Mouse (Mus musculus) spleen, adult 2 months (tissue): Measurements from ENCODE around the gene Dusp1. TPM values are rescaled to one million over a fixed set of nuclear protein-coding genes. Genes with fewer than 3 reads are reported as not detected.

Experiments used
- DNase-seq, 2 experiments: peaks; one replicate each; pipeline versions ENCODE4 v3.0.0 to v3.0.0-alpha.2; 2012 to 2021; ENCODE audit warnings: low spot score in 2 of 2, low read depth in 1 of 2
- H3K27ac ChIP-seq: fragments of 200-500 bp; 2 replicates; pipeline ENCODE4 v1.5.1; 2012; ENCODE audit warnings: low read length, inconsistent platforms; ENCODE audit not compliant: insufficient read depth
- H3K27me3 ChIP-seq: fragments of 200-500 bp; 2 replicates; pipeline ENCODE4 v1.6.1; 2012; ENCODE audit warnings: mild to moderate bottlenecking, moderate library complexity, low read length, inconsistent platforms; ENCODE audit not compliant: control insufficient read depth, insufficient read depth
- H3K36me3 ChIP-seq: fragments of 200-500 bp; 2 replicates; pipeline ENCODE4 v1.6.1; 2012; ENCODE audit warnings: mild to moderate bottlenecking, low read length, inconsistent platforms; ENCODE audit not compliant: control insufficient read depth, insufficient read depth
- H3K4me1 ChIP-seq: fragments of 200-500 bp; 2 replicates; pipeline ENCODE4 v1.6.1; 2011; ENCODE audit warnings: inconsistent platforms; ENCODE audit not compliant: control insufficient read depth, insufficient read depth, insufficient read length
- H3K4me3 ChIP-seq: fragments of 200-500 bp; 2 replicates; pipeline ENCODE4 v1.5.1; 2011; ENCODE audit warnings: mild to moderate bottlenecking, inconsistent platforms; ENCODE audit not compliant: insufficient read depth, insufficient read length; ENCODE audit errors: extremely low read depth
- CTCF ChIP-seq: fragments of 200-500 bp; IDR thresholded peaks from 2 replicates; pipeline ENCODE4 v1.5.1; 2011; ENCODE audit warnings: mild to moderate bottlenecking, inconsistent platforms; ENCODE audit not compliant: insufficient read depth, insufficient read length, insufficient replicate concordance; ENCODE audit errors: extremely low read depth
- POLR2A ChIP-seq: fragments of 200-500 bp; IDR thresholded peaks from 2 replicates; pipeline ENCODE4 v1.6.1; 2011; ENCODE audit warnings: low read depth, low read length, inconsistent platforms
- WGBS: fragments of 180-500 bp; shearing (Covaris S2); methylation state at CpG from one replicate; pipeline ENCODE4 v1.1.7; 2018; 5-methylcytosine and 5-hydroxymethylcytosine counted together
- polyA plus RNA-seq: library from polyadenylated mRNA; depleted of rRNA; stranded (reverse); fragments of >200 nt; gene quantifications from 2 replicates; pipeline ENCODE4 v1.2.3, GENCODE M21; 2012

Dusp1 gene
- polyA plus RNA-seq, 1 experiment: 44.3 TPM

- TF ChIP-seq CTCF (no peak), POLR2A (no peak)
- Histone ChIP-seq H3K4me3 (no peak overlapping the region), H3K27me3 (no peaks in the 10 kb centered on the region), H3K4me1 (no peaks in the 10 kb centered on the region; the same call in 1 of the 2 replicates), H3K36me3 (peaks cover 1% of the 10 kb centered on the region), H3K27ac (no peak overlapping the region)
- DNase-seq: no peak
- WGBS: 88% methylated on average over 4 of the region's 4 CpGs
Observed at GRCm38 (mm10) chr17:26511256-26511655, 50.7 kb downstream of the Dusp1 start.

- no peak overlapping the region for H3K27ac ChIP-seq
- H3K4me1 ChIP-seq: no peaks in the 10 kb centered on the region; the same call in 1 of the 2 replicates
- no peak overlapping the region for H3K4me3 ChIP-seq
- H3K36me3 ChIP-seq: peaks cover 3% of the 10 kb centered on the region
- WGBS: 87% methylated on average over 15 of the region's 15 CpGs
- DNase-seq: no peak
- TF ChIP-seq CTCF: no peak
- TF ChIP-seq POLR2A: no peak
- H3K27me3 ChIP-seq: no peaks in the 10 kb centered on the region
Observed at GRCm38 (mm10) chr17:26510146-26511045, 51.5 kb downstream of the Dusp1 start.

DNA sequence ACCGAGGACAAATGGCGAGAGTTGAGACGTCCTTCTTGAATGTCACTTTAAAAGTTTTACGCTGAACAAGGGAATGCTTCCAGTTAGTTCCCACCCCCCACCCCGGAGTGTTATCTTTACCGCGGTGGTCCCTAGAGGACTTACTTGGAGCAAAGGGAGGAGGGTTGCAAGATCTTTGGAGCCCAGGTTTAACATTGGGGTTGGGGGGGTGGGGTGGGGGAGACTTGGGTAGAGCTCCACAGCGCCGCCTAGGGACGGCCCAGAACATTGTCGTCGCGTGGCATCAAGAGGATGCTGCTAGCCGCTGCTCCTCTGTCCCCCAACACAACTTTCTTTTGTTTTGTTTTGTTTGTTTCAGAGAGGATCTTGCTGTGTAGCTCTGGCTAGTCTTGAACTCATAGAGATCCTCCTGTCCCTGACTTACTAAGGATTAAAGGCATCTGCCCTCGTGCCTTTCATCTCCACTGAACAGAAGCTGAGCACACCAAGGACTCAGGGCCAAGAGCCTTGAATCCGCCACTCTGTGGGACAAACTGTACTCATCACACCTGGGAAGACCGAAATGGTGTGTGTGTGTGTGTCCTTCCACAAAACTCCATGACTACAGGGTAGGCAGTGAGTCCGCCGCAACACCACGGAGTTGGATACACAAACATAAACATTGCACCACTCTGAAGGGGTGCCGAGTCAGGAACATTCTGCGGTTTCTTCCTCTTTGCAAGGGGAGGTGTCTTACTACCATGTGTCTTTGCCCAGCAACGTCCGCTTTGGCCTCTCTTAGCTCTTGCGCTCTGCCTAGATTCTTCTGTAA, 52.8 kb downstream of the Dusp1 start:
- TF ChIP-seq CTCF (peak; percentile 82), POLR2A (no peak)
- DNase-seq: peak; percentile 69 to 77
- H3K4me1 ChIP-seq: no peaks in the 10 kb centered on the region; the same call in 1 of the 2 replicates

GRCm38 (mm10) chr17:26508345-26508960, 53.5 kb downstream of the Dusp1 start:
- H3K27me3 ChIP-seq: no peaks in the 10 kb centered on the region
- no peak for TF ChIP-seq CTCF
- peak; percentile 99 for TF ChIP-seq POLR2A
- H3K27ac ChIP-seq: peak overlapping the region; percentile 100
- H3K36me3 ChIP-seq: peaks cover 3% of the 10 kb centered on the region
- under 1% methylated on average over 55 of the region's 58 CpGs for WGBS
- H3K4me3 ChIP-seq: peak overlapping the region; percentile 91
- H3K4me1 ChIP-seq: no peaks in the 10 kb centered on the region; the same call in 1 of the 2 replicates
- peak; percentile 92 to 96 for DNase-seq

More for the DNA sequence above, 52.8 kb downstream of the Dusp1 start:
- H3K27me3 ChIP-seq: no peaks in the 10 kb centered on the region
- WGBS: 24% methylated on average over 25 of the region's 25 CpGs
- H3K36me3 ChIP-seq: peaks cover 3% of the 10 kb centered on the region
- H3K4me3 ChIP-seq: peak overlapping the region; percentile 91
- H3K27ac ChIP-seq: peak overlapping the region; percentile 100

GRCm38 (mm10) chr17:26507966-26508344, 54.0 kb downstream of the Dusp1 start:
- Histone ChIP-seq H3K4me3 (peak overlapping the region; percentile 75), H3K27me3 (no peaks in the 10 kb centered on the region), H3K4me1 (no peaks in the 10 kb centered on the region; the same call in 1 of the 2 replicates), H3K27ac (peak overlapping the region; percentile 96), H3K36me3 (peaks cover 3% of the 10 kb centered on the region)
- DNase-seq: peak in 1 of 2 experiments; percentile 63
- WGBS: under 1% methylated on average over 46 of the region's 46 CpGs
- TF ChIP-seq POLR2A: no peak
- peak; percentile 35; the same call in 1 of the 2 replicates for TF ChIP-seq CTCF
